Mouse (Mus musculus) stomach, embryonic 14.5 days (tissue): ENCODE data around the gene Btg3. TPM values are rescaled to one million over a fixed set of nuclear protein-coding genes. Genes with fewer than 3 reads are reported as not detected.
A peak's percentile ranks its signal among the peaks of the same experiment; 100 is the strongest.

Experiments used
- ATAC-seq: fragments of 200-750 bp; cut with Nextera tagmentation; 2 replicates; pipeline ENCODE4 v1.8.0; 2017; ENCODE audit warnings: low read depth, moderate TSS enrichment; ENCODE audit not compliant: insufficient number of reproducible peaks, insufficient read depth, low FRiP score
- H3K27ac ChIP-seq: fragments of 300-500 bp; sonication (generic); 2 replicates; pipeline ENCODE4 v1.5.1; 2014; ENCODE audit warnings: mild to moderate bottlenecking, low read length, moderate library complexity, mixed read lengths
- H3K27me3 ChIP-seq: fragments of 300-500 bp; sonication (generic); 2 replicates; pipeline ENCODE4 v1.6.1; 2014; ENCODE audit warnings: low read length, control low read depth, mixed read lengths; ENCODE audit not compliant: control insufficient read depth, insufficient read depth
- H3K36me3 ChIP-seq: fragments of 300-500 bp; sonication (generic); 2 replicates; pipeline ENCODE4 v1.6.1; 2014; ENCODE audit warnings: mild to moderate bottlenecking, control low read depth, low read length, moderate library complexity, mixed read lengths; ENCODE audit not compliant: control insufficient read depth, insufficient read depth
- H3K4me1 ChIP-seq: fragments of 300-500 bp; sonication (generic); 2 replicates; pipeline ENCODE4 v1.6.1; 2014; ENCODE audit warnings: low read length, control low read depth, mixed read lengths; ENCODE audit not compliant: control insufficient read depth, insufficient read depth
- H3K4me2 ChIP-seq: fragments of 300-500 bp; sonication (generic); replicated peaks from 2 replicates; pipeline ENCODE4 v1.6.1; 2014; ENCODE audit warnings: low read depth, low read length, control low read depth
- H3K4me3 ChIP-seq: fragments of 300-500 bp; sonication (generic); 2 replicates; pipeline ENCODE4 v1.5.1; 2014; ENCODE audit warnings: low read depth, low read length, control low read depth
- H3K9ac ChIP-seq: fragments of 300-500 bp; sonication (generic); replicated peaks from 2 replicates; pipeline ENCODE4 v1.6.1; 2014; ENCODE audit warnings: low read depth, mild to moderate bottlenecking, control low read depth, low read length, moderate library complexity, mixed read lengths
- H3K9me3 ChIP-seq: fragments of 300-500 bp; sonication (generic); 2 replicates; pipeline ENCODE4 v1.6.1; 2016; ENCODE audit warnings: low read depth, low read length, control low read depth; ENCODE audit not compliant: control insufficient read depth
- WGBS: fragments of 180-500 bp; shearing (Covaris S2); extraction: QIAGEN DNeasy Blood & Tissue Kit; methylation state at CpG from one replicate; pipeline ENCODE4 v1.1.7; 2014; 5-methylcytosine and 5-hydroxymethylcytosine counted together
- polyA plus RNA-seq: library from polyadenylated mRNA; unstranded; fragments of >200 nt; fragmentation: Nextera tagmentation; extraction: Ambion mirVana; gene quantifications from 2 replicates; pipeline ENCODE4 v1.2.1, GENCODE M21; 2014

The Btg3 gene
- polyA plus RNA-seq, 1 experiment from 2014 or later: 31.7 TPM

DNA sequence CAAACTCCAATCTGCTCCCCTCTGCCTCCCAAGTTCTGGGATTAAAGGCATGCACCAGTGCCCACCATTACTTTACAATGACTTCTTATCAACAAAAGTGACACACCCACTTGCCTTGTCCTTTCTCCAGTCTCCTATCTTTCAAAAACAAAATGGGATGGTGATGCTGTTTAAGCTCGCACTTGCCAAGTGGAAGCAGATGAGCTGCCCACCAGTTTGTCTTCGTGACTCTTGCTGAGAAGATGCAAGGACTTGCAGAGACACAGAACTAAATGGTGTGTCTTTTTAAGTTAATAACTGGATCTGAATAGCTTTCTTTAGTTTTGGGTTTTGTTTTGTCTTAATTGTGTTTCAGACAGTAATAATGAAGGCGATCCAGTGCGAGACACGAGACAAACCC lies 34.2 kb downstream of the Btg3 start:
- Histone ChIP-seq H3K27me3 (no peaks in the 10 kb centered on the region), H3K4me1 (no peaks in the 10 kb centered on the region), H3K9me3 (no peaks in the 10 kb centered on the region), H3K36me3 (no peaks in the 10 kb centered on the region), H3K9ac (no peak overlapping the region), H3K4me3 (no peak overlapping the region), H3K27ac (no peak overlapping the region; the same call in 1 of the 2 replicates), H3K4me2 (no peak overlapping the region)
- ATAC-seq: no peak
- WGBS: 86% methylated on average over 5 of the region's 5 CpGs

DNA sequence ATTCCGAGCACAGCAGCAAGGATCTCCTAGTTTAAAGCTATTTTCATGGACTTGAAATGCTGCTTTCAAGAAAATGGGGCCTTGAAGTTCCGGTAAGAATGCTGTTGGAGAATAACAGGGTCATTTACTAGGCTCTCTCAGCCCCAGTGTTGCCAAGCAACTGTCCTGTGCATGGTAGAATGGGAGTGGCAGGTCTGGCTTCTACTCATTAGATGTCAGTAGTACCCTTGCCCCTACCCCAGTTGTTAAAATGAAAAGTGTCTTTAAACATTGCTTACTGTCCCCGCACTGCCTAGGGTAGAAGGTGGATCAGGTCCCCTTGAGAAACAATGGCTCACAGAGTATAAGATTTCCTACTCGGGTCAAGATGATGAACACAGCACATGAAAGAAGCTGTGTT lies 35.6 kb downstream of the Btg3 start:
- WGBS: 87% methylated on average over 4 of the region's 4 CpGs
- no peak overlapping the region for H3K9ac ChIP-seq
- H3K27me3 ChIP-seq: no peaks in the 10 kb centered on the region
- no peak overlapping the region for H3K4me2 ChIP-seq
- H3K4me3 ChIP-seq: no peak overlapping the region
- no peaks in the 10 kb centered on the region for H3K36me3 ChIP-seq
- H3K4me1 ChIP-seq: no peaks in the 10 kb centered on the region
- no peak for ATAC-seq
- no peak overlapping the region for H3K27ac ChIP-seq
- no peaks in the 10 kb centered on the region for H3K9me3 ChIP-seq

DNA sequence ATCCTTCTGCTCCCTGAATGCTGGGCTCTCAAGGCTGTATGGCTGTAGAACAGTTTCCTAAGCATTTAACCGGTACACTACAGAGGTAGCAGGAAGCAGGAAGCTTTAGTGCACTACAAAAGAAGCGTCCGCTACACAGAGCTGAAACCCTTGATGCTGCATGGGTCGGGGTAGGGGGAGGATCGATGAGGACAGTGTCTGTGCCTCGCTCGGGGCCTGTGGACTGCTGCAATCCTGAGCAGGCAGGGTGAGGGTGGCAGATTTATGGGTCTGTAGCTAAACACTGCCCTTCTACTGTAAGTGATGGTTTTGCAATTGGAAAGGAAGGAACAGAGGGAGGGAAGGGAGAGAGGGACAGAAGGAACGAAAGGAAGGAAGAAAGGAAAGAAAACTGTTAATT lies 39.8 kb downstream of the Btg3 start:
- Histone ChIP-seq H3K9me3 (no peaks in the 10 kb centered on the region), H3K36me3 (peaks cover 11% of the 10 kb centered on the region; the same call in 1 of the 2 replicates), H3K27ac (no peak overlapping the region), H3K4me3 (no peak overlapping the region), H3K27me3 (no peaks in the 10 kb centered on the region), H3K9ac (no peak overlapping the region), H3K4me2 (no peak overlapping the region), H3K4me1 (no peaks in the 10 kb centered on the region)
- no peak for ATAC-seq
- WGBS: 42% methylated on average over 8 of the region's 8 CpGs

DNA sequence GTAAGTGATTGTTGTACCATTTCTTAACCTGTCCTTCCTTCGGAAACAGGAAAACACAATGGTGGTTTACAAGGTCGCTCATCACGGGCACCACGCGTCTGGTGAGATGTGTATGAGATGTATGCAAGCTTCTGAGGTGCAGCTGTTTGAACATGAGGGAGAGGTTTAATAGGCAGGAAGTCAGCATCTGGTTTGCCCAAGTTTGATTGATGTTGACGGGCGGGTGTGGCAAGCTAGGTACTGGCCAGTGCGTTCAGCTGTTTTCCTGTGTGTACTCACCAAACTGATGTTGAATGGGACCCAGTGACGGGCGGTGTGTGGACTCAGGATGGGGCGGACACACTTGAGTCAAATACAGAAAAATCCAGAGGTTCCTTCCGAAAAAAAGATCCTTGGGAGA lies 49.0 kb downstream of the Btg3 start:
- ATAC-seq: 0 out of 2 replicates have a peak, but pooled peaks have one; percentile 30
- Histone ChIP-seq H3K4me1 (no peaks in the 10 kb centered on the region), H3K9ac (no peak overlapping the region), H3K9me3 (no peaks in the 10 kb centered on the region), H3K36me3 (no peaks in the 10 kb centered on the region; the same call in 1 of the 2 replicates), H3K27ac (no peak overlapping the region), H3K27me3 (no peaks in the 10 kb centered on the region), H3K4me2 (no peak overlapping the region), H3K4me3 (no peak overlapping the region)
- 75% methylated on average over 12 of the region's 12 CpGs for WGBS

DNA sequence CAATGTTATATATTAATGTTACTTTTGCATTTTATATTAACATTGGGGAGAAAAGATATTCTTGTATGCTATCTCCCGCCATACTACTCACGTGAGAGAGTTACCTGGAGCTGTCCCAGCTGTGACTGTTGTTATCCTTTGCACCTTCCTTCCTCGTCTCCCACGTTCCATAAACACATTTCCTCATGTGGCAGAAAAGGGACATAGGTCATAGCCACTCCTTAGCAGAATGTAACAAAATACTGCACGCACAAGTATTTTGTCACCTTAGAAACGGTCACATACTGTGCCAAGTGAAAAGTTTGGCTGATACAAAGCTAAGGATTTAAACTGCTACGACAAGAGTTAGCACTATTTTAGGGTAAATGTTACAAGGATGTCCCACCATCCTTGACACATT lies 49.4 kb downstream of the Btg3 start:
- H3K9me3 ChIP-seq: no peaks in the 10 kb centered on the region
- no peak overlapping the region for H3K27ac ChIP-seq
- 82% methylated on average over 7 of the region's 7 CpGs for WGBS
- H3K9ac ChIP-seq: no peak overlapping the region
- no peaks in the 10 kb centered on the region for H3K27me3 ChIP-seq
- H3K4me2 ChIP-seq: no peak overlapping the region
- H3K36me3 ChIP-seq: no peaks in the 10 kb centered on the region
- H3K4me3 ChIP-seq: no peak overlapping the region
- H3K4me1 ChIP-seq: peaks cover 4% of the 10 kb centered on the region
- no peak for ATAC-seq

DNA sequence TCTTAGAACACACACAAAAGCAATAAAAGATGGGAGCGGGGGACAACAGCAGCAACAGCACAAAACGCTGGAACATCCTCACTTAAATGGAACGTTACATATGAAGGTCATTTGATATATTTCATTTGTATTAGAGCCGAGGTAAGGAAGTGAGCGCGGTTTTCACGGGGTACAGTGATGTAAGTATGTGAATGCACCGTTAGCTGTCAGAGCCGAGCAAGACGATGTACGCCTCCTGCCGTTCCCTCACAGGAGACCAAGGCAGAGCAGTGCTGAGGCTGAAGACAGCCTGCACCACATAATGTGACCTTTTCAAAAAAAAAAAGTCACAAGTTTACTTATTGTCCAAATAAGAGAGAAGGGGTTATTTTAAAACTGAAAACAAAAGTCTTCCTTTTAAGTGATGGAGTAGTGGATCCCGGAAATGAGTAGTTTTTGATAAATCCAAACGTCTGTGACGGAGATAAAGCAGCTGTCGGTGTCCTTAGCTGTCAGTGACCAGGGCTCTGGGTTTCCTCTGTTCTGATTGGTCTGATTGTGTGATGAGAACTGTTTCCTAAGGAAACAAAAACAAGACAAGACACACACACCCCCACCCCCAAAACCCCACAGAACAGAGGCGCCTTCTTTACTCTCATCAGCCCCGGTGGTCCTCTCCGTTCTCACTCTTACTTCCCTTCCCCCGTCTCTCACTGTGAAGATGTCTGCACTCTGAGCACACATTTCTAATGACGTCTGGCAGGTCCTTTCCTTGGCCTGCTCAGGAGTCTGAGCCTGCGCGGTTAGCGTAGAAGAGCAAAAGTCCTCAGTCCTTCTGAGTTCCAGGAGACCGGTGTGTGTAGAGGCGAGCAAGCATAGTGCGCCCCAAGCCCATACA lies 50.8 kb downstream of the Btg3 start:
- Histone ChIP-seq H3K9ac (no peak overlapping the region), H3K4me2 (0 out of 2 replicates have a peak overlapping the region, but pooled peaks have one; percentile 1), H3K4me3 (no peak overlapping the region), H3K27me3 (no peaks in the 10 kb centered on the region), H3K9me3 (no peaks in the 10 kb centered on the region), H3K27ac (no peak overlapping the region), H3K36me3 (no peaks in the 10 kb centered on the region), H3K4me1 (peaks cover 15% of the 10 kb centered on the region)
- ATAC-seq: peak; percentile 30; the same call in 1 of the 2 replicates
- 55% methylated on average over 27 of the region's 27 CpGs for WGBS

DNA sequence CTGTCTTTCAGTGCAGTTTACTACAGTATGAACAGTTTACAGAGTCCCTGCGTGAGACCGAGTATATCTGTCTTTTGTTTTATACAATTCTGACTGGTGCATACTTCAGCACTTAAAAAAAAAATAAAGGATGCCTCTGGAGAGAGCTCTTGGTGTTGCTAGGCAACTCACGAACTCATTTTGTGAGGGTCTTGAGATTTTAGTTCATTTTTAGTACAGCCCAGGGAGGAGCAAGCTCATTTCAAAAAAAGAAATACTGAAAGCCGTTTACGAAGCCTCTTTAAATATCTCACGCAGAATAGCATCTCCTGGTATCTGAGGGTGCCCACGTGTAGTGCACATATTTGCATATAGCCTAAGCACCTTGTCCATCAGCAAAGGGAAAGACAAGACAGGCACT lies 54.9 kb downstream of the Btg3 start:
- Histone ChIP-seq H3K27ac (no peak overlapping the region), H3K4me1 (peaks cover 19% of the 10 kb centered on the region), H3K9ac (no peak overlapping the region), H3K27me3 (no peaks in the 10 kb centered on the region), H3K36me3 (no peaks in the 10 kb centered on the region), H3K4me2 (0 out of 2 replicates have a peak overlapping the region, but pooled peaks have one; percentile 3), H3K4me3 (no peak overlapping the region), H3K9me3 (no peaks in the 10 kb centered on the region)
- ATAC-seq: no peak
- 24% methylated on average over 7 of the region's 7 CpGs for WGBS

DNA sequence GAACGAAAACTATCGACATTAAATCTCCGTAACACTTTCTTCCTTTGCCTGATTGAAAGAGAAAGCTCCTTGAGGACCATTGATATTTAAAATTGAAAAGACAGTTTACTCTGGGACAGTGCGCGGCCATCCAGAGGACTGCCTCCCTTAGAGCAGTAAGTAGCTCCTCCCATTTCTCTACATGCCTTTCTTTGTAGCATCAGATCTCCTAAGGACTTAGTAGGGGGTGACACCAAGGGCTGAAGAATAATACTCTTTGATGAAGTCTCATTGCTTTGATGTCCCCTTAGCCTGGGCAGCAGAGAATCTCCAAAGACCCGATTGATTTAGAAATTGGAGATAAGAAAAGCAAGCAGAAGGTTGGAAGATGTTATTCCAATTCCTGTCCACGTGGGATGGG lies 55.4 kb downstream of the Btg3 start:
- no peaks in the 10 kb centered on the region for H3K36me3 ChIP-seq
- no peak overlapping the region for H3K4me3 ChIP-seq
- H3K4me2 ChIP-seq: peak overlapping the region; percentile 26; the same call in 1 of the 2 replicates
- H3K9ac ChIP-seq: no peak overlapping the region
- WGBS: 14% methylated on average over 7 of the region's 7 CpGs
- H3K27ac ChIP-seq: no peak overlapping the region
- H3K27me3 ChIP-seq: no peaks in the 10 kb centered on the region
- peaks cover 19% of the 10 kb centered on the region for H3K4me1 ChIP-seq
- no peak for ATAC-seq
- H3K9me3 ChIP-seq: no peaks in the 10 kb centered on the region
